Mouse (Mus musculus) hindbrain, embryonic 14.5 days (tissue): ENCODE measurements around the gene Amotl1. TPM values are rescaled to one million over a fixed set of nuclear protein-coding genes. Genes with fewer than 3 reads are reported as not detected.

Source experiments
- polyA plus RNA-seq: library from polyadenylated mRNA; unstranded; fragments of >200 nt; fragmentation: Nextera tagmentation; extraction: Ambion mirVana; gene quantifications from 2 replicates; pipeline ENCODE4 v1.2.1, GENCODE M21; 2014

Gene Amotl1
- polyA plus RNA-seq, 1 experiment from 2014 or later: 10.3 TPM

Other genes starting within 250 kb of the Amotl1 start
- gene Kdm4d, start 144.6 kb downstream of the Amotl1 start, polyA plus RNA-seq: 0.73 and 0.74 TPM in 2 replicates
- gene Cwc15, start 144.4 kb downstream of the Amotl1 start, polyA plus RNA-seq: 134 and 145 TPM in 2 replicates
- gene Piwil4, start 95.7 kb upstream of the Amotl1 start, polyA plus RNA-seq: 0.27 and 0.38 TPM in 2 replicates
- 2.1 and 2.4 TPM in 2 replicates for gene Fut4, start 107.3 kb upstream of the Amotl1 start, polyA plus RNA-seq
- 2.8 and 7.8 TPM in 2 replicates for gene 1700012B09Rik, start 126.0 kb upstream of the Amotl1 start, polyA plus RNA-seq
- gene Mre11a, start 139.6 kb upstream of the Amotl1 start, polyA plus RNA-seq: 9.8 and 10.5 TPM in 2 replicates
- gene Ankrd49, start 139.8 kb upstream of the Amotl1 start, polyA plus RNA-seq: 25.3 and 27.2 TPM in 2 replicates
- gene Gpr83, start 215.2 kb upstream of the Amotl1 start, polyA plus RNA-seq: 1.3 and 1.4 TPM in 2 replicates